Mouse (Mus musculus) layer of hippocampus, adult 8-10 months (tissue): ENCODE measurements around the gene Olfr1115. TPM values are rescaled to one million over a fixed set of nuclear protein-coding genes. Genes with fewer than 3 reads are reported as not detected.
"Not testable (repeated sequence)": the region's sequence is repeated elsewhere in the genome, so short reads cannot be mapped to it uniquely, and the experiment has no call there.

Experiments used
- DNase-seq, 2 experiments: peaks; one replicate each; pipeline ENCODE4 v3.0.0; 2022; ENCODE audit warnings: low spot score in 2 of 2
- microRNA-seq, 2 experiments: library from miRNA; unstranded; fragments of <30 nt; microRNA quantifications; one replicate each; pipeline ENCODE4 v1.2.0; 2022
- total RNA-seq, 4 experiments: library from RNA; stranded (reverse); gene quantifications; 2 replicates each; pipeline ENCODE4 v1.2.4; 2022

Olfr1115 gene
- not detected for total RNA-seq

- DNase-seq = no peak
Observed at GRCm38 (mm10) chr2:87247713-87248112, at the start of gene Olfr1115. Gene Olfr1115 (plus strand): TSS chr2:87248013.

- no peak for DNase-seq
Observed at GRCm38 (mm10) chr2:87208670-87209069, 39.1 kb upstream of the Olfr1115 start, which contains the start of gene Olfr1113. Gene Olfr1113 (plus strand): TSS chr2:87208970.

GRCm38 (mm10) chr2:87267234-87267633 is 19.4 kb downstream of the Olfr1115 start, which contains the start of gene Olfr1116:
Gene Olfr1116 (plus strand): TSS chr2:87267534.
- DNase-seq = no peak

DNA sequence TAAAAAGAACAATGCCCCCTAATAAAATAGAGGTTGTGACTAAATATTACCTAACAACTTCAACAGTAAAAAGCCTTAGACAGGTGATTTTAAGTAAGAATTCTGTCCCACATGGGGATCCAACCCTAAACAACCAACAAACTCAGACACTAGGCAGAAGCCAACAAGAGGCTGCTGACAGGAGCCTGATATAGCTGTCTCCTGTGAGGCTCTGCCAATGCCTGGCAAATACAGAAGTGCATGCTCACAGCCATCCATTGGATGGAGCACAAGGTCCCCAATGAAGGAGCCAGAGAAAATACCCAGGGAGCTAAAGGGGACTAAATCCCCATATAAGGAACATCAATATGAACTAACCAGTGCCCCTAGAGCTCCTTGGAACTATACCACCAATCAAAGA is 46.2 kb downstream of the Olfr1115 start:
- not testable (repeated sequence) for DNase-seq

Small RNA genes within 50 kb of the gene (microRNA-seq; reads per million reads assigned to microRNA genes)
- gene Gm27438 = 0 reads per million in 2 experiments

Other genes with a start within 250 kb of the Olfr1115 start
- not detected for gene Olfr1102, start 249.6 kb upstream of the Olfr1115 start, total RNA-seq
- gene Olfr1104, start 220.9 kb upstream of the Olfr1115 start, total RNA-seq = not detected
- not detected for gene Olfr1105, start 211.5 kb upstream of the Olfr1115 start, total RNA-seq
- gene Olfr1106, start 195.7 kb upstream of the Olfr1115 start, total RNA-seq = not detected
- gene Olfr1107, start 172.2 kb upstream of the Olfr1115 start, total RNA-seq = not detected
- not detected for gene Olfr1109, start 152.0 kb upstream of the Olfr1115 start, total RNA-seq
- gene Olfr259, start 133.4 kb upstream of the Olfr1115 start, total RNA-seq = not detected
- not detected for gene Olfr1110, start 107.7 kb upstream of the Olfr1115 start, total RNA-seq
- not detected for gene Olfr1111, start 95.4 kb upstream of the Olfr1115 start, total RNA-seq
- not detected for gene Olfr1112, start 60.2 kb upstream of the Olfr1115 start, total RNA-seq
- not detected for gene Olfr1113, start 39.0 kb upstream of the Olfr1115 start, total RNA-seq
- not detected for gene Olfr1116, start 19.5 kb downstream of the Olfr1115 start, total RNA-seq
- gene Olfr1118, start 59.6 kb downstream of the Olfr1115 start, total RNA-seq = not detected
- gene Olfr1120, start 106.8 kb downstream of the Olfr1115 start, total RNA-seq = not detected
- gene Olfr1121, start 121.9 kb downstream of the Olfr1115 start, total RNA-seq = not detected
- gene Olfr1122, start 137.8 kb downstream of the Olfr1115 start, total RNA-seq = under 1 TPM in 3 of 4 experiments, not detected in 1; 0.09 to 0.14 (median 0.10) TPM
- not detected for gene Olfr1123, start 168.6 kb downstream of the Olfr1115 start, total RNA-seq
- gene Olfr1124, start 182.3 kb downstream of the Olfr1115 start, total RNA-seq = not detected
- gene Olfr1126, start 205.9 kb downstream of the Olfr1115 start, total RNA-seq = not detected
- not detected for gene Pramel7, start 249.1 kb downstream of the Olfr1115 start, total RNA-seq